Mouse (Mus musculus) urinary bladder, adult 18-20 months (tissue): ENCODE data around the gene Srsf3.
"Not testable (repeated sequence)": the region's sequence is repeated elsewhere in the genome, so short reads cannot be mapped to it uniquely, and the experiment has no call there.

Source experiments
- DNase-seq, 2 experiments: peaks; one replicate each; pipeline ENCODE4 v3.0.0; 2022; ENCODE audit warnings: low spot score in 2 of 2, mixed read lengths in 2 of 2

The Srsf3 gene

DNA sequence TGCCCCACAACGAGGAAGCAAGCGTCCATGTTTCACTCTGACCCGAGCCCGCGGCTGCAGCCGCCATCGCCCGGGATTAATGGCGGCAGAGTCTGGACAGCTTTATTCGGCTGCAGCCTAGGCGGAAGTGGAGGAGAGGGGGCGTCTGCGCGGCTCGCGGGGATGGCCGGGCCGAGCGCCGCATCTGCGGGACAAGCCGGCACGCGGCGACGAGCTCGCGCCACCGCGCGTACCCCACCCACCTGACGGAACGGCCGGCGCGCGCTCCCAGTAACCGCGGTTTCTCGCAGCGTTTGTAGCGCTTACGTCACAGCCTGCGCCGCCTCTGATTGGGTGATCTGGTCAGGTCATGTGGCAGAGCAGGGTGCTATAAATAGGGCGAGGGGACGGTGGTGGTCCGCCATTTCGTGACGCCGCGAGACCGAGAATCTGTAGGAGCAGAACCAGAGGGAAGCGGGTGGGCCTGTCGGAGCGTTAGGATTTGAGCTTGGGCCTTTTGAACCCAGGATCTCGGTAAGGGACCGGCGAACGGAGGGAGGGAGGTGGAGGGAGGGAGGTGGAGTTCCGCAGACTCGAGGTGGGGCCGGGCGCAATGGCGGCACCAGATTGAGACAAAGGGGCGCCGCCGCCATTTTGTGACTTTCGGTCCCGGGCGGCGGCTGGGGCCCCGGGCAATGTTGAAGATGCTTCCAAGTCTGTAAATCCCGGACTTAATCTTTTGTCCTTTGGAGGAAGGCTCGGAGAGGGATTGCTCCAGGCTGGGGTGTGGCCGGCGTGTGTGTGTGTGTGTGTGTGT, at the start of gene Srsf3:
Gene Srsf3 (plus strand): TSS at position 355 of the 796 bp plus-strand sequence.
- DNase-seq, result peak; percentile 95 to 98

DNA sequence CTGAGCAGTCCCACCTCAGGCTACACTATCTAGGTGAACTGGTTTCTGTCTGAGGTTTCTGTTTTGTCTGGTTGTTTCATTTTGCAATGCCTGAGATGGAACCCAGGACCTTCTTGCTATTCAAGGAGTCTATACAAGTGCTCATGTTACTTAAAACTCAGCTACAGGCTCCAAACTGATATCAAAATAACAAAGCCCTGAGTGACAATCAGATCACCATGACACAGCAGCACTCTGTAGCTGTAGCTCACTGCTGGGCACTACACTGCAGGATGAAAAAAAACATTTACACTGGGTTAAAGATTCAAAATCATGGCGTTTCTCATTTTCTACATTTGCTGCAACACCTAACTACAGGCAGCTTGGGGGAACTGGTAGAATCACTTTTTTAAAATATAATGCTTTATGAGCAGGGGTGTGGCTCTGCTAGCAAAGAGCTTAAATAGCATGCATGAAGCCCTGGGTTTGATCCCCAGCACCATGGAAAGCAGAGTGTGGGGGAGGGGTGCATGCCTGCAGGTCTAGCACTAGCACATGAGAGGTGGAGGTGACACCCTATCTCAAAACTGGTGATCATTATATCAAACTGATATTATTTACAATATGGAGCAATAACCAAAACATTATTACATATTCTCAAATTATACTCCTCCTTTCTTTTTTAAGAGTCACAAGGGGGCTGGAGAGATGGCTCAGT, 47.6 kb upstream of the Srsf3 start:
- DNase-seq, result no peak

DNA sequence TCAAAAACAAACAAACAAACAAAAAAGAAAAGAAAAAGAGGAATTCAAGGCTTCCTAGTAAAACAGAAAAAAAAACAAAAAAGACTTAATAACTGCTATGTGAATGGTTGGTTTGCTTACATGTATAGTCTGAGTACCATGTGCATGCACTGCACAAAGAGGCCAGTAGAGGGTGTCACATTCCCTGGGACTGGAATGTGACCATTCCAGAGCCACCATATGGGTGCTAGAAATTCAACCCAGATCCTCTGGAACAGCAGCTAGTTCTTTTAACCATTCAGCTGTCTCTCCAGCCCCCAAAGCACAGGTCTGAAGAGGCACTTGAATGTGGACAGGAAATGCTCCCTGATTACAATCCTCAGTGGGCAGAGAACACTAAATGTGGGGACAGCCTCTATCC, 45.6 kb upstream of the Srsf3 start:
- no peak for DNase-seq

DNA sequence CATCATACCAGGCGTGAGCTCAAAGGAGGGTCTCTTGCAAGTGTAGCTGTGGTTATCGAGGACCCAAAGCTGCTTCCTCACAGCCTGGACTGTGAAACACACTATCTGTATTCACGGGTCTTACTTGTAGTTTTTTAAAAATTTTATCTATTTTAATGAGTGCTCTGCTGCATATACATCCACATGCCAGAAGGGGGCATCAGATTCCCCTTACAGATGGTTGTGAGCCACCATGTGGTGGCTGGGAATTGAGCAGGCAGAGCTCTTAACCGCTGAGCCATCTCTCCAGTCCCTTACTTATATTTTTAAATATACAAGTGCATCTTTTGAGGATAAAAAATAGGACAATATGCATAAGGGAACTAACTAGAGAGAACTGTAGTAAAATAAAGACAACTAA, 44.7 kb upstream of the Srsf3 start:
- DNase-seq, result no peak

DNA sequence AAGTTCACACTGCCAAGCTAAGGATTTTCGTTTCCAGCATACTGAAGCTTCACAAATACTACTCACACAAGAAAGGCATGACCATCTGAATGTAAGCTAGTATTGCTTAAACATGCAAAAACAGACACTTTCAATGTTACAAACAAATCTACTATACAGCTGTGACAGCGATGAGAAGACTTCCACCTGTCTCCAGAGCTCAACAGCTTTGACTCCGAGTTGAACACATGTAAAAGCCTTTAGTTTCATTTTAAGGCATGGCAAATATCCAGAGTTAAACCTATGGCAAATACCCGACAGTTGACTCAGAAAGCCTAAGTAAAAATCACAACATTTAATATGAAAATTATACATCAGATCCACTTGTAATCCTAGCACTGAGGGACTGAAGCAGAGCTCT, 44.1 kb upstream of the Srsf3 start:
- DNase-seq, result no peak

DNA sequence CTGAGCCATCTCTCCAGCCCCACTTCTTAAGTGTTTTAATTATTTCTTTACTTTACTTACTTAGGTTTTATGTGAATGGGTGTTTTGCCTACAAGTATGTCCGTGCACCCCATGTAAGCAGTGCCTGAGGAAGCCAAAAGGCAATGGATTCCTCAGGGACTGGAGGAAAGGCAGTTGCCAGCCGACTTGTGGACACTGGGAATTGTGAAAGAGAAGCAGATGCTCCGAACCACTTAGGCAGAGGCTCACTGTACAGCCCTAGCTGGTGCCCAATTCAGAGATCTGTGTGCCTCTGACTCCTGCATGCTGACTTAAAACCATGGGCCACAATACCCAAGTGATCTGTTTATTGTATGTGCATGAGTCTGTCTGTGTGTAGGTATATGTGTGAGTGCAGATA, 43.4 kb upstream of the Srsf3 start:
- no peak for DNase-seq

DNA sequence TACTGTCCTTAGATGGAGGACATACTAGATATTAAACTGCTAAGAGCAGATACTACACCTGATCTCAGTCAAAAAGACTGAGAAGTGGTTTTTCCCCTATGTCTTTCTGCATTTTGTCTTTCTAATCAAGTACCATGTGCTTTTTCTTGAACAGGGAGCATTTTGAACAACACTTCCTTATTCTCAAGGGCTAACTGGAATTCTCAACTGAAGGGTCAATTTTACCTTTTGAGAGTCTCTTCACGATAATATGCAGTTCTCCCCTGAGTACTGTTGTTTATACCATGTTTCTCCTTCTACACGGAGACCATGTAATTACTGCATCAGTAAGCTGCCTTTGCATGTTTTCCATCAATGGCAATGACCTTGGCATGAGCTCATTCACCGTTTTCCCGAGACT, 42.4 kb upstream of the Srsf3 start:
- no peak for DNase-seq

DNA sequence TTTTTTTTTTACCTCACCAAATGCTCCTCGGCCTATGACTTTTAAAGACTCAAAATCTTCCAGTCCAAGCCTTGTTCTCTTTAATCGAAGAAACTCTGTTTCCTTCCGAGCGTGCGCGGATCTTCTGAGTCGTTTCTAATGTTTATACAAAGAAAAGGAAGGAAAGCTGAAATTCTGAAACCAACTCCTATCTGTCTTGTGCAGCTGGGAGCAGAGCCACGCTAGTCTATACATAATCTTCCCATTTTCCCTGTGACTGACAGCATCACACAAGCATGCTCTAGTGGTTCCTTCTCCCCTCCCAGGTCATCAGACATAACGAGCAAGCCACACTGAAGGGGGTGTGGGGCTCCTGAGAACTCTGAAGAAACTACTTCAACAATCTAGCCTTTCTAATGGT, 41.1 kb upstream of the Srsf3 start:
- DNase-seq, result no peak

DNA sequence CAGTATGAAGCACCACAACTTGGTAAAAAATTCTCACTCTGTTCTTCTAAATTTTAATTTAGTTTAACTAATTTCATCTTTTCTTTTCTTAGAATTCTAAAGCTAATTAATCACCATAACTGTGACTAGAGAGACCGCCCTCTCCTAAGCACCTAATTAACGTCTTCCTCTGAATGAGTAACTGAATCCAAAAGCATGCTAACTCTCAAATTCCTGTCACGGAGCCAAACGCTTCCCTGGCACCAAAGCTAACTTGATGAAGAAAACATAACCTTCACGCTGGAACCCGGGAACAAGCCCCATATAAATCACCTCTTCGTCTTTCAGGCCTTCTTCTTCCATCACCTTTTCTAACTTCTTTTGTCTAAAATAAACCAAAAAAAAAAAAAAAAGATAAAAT, 40.3 kb upstream of the Srsf3 start:
- DNase-seq, result no peak

DNA sequence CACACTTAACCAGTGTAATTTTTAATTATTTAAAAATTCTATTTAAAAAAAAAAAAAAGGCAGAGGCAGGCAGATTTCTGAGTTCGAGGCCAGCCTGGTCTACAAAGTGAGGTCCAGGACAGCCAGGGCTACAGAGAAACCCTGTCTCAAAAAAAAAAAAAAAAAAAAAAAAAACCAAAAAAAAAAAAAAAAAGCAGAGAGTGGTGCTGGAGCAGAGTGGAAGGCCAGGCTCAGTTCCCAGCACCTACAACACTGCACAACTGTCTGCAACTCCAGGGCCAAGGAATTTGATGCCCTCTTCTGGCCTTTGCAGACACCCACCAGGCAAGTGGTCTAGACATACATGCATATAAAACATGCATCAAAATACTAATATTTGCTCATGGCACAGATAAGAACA, 39.4 kb upstream of the Srsf3 start:
- DNase-seq, result not testable (repeated sequence)

DNA sequence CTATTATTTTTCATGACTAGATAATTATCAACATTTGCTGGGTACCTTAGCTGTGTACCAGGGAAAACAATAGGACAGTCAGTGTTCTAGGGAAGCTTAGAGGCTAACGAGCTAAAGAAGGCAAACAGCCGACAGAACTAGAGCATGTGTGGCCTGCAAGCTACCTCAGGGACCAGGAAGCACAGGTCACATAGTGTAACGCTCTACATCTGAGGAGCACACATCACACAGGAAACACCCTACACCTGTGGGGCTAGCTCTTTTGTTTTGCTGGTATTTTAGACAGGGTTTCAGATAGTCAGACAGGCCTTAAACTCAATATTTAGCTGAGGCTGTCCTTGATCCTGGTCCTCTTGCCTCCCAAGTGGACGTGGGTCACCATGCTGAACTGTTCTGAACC, 37.8 kb upstream of the Srsf3 start:
- DNase-seq, result no peak

DNA sequence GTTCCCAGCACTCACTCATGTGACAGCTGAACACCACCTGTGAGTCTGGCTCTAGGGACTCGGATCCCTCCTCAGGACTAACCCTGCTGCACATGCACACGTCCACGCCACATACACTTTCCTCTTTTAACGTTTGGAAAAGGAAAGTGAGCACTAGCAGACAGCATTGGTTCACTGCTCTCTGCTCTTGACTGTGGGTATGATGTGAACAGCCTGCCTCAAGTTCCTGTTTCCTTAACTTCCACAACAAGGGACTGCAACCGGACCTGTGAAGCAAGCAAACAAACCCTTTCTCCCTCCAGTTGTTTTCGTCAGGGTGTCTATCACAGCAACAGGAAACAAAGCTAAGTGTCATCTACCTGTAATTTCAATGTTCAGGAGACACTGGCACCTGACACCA, 32.0 kb upstream of the Srsf3 start:
- DNase-seq, result no peak

DNA sequence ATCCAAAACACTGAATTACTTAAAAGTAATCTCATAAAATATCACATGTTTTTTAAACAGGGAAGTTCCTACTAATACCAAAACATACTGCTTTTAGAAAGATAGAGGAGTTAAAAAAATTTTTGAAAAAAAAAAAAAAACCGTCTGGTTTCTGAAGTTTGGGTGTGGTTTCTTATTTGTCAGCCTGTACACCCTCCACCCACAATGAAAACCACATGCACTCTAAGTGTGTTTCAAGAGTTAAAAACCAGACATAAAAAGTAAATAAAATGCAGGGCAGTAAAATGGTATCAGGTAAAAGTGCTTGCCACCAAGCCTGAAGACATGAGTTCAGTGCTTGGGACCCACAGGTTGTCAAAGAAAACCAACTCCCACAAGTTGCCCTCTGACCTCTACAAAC, 28.7 kb upstream of the Srsf3 start:
- no peak for DNase-seq

DNA sequence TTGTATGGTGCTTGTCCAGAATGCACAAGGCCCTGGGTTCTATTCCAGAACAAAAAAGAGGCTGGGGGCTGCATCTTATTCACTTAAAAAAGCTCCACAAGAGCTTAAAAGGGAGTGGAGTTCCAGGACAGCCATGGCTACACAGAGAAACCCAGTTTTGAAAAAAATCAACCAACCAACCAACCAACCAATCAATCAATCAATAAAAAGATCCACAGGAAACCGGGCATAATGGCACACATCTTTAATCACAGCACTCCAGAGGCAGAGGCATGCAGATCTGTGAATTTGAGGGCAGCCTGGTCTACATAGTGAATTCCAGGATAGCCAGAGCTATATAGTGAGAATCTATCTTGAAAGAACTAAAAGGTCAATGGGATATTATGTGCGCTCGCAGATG, 27.4 kb upstream of the Srsf3 start:
- no peak for DNase-seq

DNA sequence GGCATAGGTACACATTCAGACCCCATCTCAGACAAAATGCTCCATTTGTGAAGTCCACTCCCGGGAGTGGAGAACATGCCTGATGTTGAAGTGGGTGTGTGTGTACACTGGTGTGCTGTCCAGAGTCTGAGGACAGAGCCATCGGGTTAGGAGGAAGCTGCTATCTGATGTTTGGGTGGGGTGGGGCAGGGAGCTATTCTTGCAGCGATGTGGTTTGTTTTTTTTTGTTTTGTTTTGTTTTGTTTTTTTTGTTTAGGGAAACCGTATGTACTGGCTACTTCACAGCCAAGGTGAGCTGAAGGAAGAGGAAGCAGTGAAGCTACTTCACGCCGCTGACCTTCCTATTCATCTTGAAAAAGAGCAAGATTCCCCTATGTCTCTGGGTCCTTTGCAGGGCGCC, 25.6 kb upstream of the Srsf3 start:
- DNase-seq, result no peak

DNA sequence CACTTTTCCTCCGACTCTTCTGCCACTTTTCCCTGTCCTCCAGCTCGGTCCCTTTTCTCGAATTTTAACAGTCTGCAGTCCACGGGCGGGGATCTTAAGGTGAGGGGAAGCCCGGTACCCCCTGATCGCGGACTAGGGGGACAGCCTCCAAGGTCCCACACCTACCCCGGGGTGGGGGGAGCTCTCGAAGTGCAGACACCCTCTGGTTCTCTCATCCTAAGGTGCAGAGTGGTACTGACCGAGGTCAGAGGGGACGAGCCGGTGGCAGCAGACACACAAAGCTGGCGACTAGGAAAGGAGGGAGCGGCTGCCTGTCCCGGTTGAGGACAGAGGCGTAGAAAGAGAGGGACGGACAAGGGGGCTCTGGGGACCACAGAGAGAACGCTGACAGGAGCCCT, 25.2 kb upstream of the Srsf3 start:
- DNase-seq, result no peak

DNA sequence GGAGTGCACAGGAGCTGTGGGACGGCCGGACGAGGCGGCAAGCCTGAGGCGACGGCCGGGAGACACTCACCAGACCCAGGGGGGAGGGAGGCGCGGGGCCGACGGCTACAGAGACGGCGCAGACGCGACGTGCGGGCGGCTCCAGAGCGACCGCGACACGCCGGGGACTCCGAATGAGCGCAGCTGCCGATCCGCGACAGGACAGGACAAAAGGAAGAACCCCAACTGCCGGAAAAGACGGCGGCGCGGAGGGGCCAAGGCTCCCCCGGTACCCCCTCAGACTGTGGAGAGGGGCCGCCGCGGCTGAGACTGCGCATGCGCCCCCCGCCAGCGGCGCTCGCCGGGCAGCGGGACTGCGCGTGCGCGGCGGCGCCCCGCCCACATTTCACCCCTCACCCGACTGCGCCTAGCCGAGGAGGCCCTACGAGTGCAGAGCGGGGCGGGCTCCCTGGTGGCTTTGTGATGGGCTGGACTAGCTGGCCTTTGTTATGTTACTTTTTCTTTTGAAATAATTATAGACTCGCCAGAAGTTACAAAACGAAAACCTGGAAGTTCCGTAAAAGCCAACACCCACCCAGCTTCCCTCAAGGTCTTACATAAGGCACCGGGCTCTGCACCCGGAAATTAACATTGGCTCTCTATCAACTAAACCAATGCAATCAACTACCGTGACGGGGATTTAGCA, 24.6 kb upstream of the Srsf3 start, which contains the start of gene Stk38:
Gene Stk38 (minus strand): TSS at position 355 of the 685 bp plus-strand sequence.
- DNase-seq, result peak; percentile 88 to 92

DNA sequence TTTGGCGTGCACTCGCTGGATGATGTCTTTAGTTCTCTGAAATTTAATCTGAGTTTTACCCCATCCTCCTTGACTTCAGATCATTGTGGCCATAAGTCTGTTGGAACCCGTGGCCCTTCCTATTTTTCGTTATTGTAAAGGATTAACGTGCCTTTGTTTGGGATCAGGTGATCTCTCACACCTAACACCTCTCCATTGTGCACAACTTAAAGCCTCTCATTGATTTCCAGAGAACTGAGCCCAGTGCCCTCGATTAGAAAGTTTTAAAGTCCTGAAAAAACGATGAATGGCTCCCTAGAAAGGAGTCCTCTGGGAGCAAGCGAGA, 24.1 kb upstream of the Srsf3 start:
- DNase-seq, result no peak

DNA sequence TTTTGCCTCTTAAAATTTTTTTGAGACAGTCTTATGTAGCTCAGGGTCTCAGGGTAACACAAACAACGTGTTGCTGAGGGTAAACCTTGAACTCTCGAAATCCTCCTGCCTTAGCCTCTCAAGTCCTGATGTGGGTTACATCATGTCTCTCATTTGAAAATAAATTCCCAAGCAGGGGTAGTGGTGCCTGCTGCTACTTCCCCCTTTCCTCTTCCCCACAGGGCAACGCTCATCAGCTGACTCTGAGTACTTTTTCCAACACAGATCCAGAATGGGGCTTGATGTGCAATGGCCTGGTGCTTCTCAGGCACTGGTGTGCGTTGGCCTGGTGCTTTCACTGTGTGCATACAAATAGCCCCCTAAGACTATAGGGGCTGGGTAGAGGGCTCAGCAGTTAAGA, 23.2 kb upstream of the Srsf3 start:
- DNase-seq, result no peak

DNA sequence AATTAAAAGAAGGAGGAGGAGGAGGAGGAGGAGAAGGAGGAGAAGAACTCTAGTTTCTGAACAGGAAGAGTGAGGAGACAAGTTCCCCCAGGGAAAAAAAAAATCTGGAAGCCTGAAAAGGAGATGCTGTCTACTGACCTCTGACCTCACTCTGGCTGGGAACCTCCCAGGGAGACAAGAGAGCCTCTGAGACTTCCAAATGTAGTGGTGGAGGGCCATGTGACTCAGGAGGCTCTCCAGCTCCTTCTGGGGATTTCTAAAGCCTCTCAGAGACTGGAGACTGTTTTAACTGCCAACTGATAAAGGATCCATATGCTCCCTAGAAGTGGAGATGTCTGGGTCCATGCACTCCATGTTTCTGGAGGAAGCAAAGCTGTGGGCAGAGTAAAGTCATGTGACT, 18.2 kb upstream of the Srsf3 start:
- no peak for DNase-seq

DNA sequence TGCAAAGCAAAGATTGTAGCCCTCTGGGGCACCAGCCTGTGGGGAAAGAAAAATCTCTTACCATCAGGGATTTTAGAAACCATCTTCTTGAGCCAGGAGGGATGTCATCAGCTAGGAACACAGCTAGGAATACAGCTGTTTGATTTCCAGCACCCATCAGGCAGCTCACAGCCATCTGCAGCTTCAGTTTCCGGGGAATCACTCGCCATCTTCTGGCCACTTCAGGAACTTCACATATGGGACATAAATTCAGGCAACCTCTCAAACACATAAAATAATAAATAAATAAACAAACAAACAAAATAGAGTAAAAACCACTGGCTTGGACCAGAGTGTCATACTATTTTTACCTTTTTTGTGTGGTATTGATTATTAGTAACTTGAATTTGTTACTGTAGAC, 16.8 kb upstream of the Srsf3 start:
- no peak for DNase-seq

DNA sequence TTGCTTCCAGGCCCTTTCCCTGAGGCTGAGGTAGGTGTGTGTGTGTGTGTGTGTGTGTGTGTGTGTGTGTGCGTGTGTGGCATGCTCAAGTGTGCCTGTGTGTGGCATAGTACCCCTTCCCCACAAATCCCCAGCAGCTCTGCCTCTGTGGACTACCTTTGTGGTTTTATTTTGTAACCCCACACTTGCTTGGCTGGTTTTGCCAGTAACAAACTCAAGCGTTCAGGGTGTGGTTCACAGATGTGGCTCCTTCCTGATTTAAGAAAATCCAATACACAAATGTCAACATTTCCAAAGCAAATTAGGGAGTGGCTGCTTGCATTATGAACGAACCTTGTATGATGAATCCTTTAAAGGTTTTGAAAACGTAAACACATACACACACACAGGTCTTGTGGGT, 15.7 kb upstream of the Srsf3 start:
- peak in 1 of 2 experiments; percentile 61 for DNase-seq
